Mouse (Mus musculus): ENCODE results near the gene Jsrp1.

Gene Jsrp1

DNA sequence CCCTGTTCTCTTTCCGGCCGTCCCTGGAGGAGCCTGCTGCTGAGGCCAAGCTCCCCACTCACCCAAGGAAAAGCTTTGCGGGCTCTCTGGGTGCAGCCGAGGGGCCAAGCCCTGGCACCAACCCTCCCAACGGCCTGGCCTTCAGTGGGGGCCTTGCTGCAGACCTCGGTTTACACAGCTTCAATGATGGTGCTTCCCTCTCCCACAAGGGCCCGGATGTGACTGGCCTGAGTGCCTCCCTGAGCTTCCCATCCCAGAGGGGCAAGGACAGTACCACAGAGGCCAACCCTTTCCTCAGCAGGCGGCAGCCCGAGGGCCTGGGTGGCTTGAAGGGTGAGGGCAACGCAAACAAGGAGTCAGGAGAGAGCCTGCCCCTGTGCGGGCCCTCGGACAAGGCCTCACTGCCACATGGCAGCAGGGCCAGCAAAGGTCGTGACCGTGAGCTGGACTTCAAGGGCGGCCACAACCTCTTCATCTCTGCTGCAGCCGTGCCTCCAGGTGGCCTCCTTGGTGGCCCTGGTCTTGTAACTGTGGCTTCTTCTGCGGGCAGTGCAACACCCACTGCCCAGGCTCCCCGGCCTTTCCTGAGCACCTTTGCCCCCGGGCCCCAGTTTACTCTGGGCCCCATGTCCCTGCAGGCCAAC lies 22.4 kb downstream of the Jsrp1 start:
- DNase-seq, result no peak

DNA sequence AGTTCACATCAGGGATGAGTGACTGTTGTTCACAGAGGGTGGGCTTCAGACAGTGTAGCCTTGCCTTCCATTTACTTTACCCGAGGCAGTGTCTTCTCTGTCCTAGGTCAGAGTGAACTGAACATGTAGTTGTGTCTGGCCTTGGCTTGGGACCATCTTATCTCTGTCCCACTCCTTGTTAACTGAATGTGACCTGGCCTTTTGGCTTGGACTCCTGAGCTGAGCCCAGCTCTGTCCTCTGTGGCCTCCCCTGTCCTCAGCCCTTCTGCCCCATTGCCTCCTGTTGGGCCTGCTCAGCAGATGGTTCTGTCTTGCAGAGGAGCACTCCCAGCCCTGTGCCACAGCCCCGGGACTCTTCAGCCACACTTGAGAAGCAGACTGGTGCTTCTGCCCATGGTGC lies 25.8 kb downstream of the Jsrp1 start:
- no peak for DNase-seq

DNA sequence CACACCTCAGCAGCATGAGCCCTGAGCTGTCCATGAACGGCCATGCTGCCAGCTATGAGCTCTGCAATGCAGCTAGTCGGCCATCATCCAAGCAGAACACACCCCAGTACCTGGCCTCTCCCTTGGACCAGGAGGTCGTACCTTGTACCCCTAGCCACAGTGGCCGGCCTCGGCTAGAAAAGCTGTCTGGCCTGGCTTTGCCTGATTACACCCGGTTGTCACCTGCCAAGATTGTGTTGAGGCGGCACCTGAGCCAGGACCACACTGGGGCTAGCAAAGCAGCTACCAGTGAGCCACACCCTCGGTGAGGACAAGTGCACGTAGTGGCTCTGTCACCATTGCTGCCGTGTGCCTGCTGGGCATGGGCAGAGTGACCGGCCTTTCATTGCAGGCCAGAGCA lies 27.3 kb downstream of the Jsrp1 start:
- no peak for DNase-seq

DNA sequence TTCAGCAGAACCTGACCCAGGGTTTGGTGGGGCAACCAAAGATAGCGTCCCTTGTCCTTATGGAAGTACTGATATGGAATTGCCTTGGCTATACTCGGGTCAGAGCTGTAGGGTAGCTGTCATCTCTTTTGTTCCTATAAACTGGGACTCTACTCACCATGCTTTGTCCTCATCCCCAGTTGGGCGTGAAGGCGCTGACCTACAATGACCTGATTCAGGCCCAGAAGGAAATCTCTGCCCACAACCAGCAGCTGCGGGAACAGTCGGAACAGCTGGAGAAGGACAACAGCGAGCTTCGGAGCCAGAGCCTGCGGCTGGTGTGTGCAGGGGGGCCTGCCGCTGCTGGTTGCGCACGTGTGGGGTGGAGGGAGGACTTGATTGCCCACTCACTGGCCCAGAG lies 28.4 kb downstream of the Jsrp1 start:
- DNase-seq, result no peak

DNA sequence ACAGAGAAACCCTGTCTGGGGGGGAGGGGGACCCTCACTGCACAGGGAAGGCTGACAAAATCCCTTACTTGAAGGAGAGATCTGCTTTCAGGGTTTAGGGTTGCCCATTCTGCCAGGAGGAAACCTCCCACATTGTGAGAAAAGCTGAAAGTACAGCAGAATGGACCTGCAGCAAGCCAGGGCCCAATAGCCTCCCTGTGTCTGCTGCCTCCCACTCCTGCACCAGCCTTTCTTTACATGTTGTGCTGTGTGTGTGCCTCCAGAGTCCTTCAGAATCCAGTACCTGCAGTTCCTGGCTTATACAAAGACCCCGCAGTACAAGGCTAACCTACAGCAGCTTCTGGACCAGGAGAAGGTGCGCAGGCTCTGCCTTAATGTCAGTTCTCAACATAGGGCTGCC lies 29.0 kb downstream of the Jsrp1 start:
- peak; percentile 55 for DNase-seq

DNA sequence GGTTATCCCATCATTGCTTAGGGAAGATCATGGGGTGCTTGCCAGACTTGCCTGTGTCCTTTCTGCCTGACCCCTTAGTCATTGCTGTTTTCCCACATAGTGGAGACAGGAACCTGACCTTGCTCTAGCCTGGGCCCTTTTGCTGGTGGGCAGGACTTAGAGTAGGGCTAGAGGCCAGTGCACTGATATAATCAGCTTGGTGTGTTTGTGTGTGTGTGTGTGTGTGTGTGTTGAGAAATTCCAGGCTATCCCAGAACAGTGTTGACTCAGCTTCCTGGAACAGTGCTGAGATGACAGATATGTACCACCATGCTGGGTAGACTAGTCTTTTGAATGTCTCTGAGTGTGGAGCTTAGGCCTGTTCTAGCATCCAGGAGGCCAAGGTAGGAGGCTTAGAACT lies 33.7 kb downstream of the Jsrp1 start:
- no peak for DNase-seq

DNA sequence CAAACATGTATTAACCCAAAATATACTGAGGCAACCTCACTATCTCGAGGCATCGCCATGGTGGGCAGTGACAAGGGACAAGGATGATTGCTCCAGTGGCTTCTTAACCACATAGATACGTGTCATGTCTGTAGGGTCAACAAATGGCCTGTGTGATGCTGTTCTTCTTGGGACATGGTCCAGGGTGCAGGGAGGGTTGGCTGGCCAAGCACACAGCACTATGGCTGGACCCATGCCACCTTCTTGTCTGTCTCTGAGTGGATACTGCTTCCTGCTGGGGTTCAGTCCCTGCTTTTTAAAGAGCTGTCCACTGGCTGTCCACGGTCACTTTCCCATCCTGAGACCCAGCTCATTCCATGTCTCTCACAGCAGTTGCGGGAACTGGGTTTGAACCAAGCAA lies 36.2 kb downstream of the Jsrp1 start:
- no peak for DNase-seq

DNA sequence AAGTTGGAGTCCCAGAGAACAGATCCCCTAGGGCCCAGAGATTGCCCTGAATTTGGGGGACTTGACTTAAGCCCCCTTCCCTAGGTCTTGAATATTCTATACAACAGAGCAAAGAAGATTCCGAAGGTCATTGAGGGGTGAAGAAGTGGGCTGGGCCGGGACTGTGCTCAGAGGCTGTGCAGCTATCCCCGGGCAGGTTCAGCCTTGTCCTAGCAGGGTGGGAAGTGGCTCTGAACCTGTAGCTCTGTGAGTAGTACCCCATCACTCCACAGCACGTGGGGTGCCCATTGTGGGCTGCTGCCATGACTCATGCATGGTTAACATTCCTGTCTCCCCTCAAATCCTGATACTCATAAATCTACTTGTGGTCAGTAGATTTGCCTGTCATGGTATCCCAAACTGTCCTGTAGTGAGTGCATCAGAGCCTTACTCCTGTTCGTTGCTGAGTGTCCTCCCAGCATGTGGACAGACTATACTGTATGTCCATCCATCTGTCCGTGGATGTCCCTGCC lies 36.9 kb downstream of the Jsrp1 start:
- DNase-seq, result no peak

DNA sequence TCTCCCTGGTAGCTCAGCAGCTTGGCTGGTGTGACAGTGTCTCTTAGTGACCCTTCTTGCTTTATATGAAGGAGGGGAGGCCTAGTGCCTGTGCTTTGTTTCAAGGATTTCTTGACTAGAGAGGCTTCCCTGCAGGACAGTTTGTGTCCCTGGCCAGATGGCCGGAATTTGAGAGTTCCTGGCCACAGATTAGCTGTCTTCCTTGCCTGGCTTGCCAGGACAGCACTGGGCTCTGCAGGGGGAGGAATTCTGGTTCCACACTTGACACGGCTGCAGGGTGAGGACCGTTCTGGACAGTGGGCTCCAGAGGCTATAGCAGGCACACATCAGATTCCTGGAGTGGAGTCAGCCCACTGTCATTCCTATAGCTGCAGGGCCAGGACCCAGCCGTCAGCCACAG lies 37.6 kb downstream of the Jsrp1 start:
- DNase-seq, result no peak

DNA sequence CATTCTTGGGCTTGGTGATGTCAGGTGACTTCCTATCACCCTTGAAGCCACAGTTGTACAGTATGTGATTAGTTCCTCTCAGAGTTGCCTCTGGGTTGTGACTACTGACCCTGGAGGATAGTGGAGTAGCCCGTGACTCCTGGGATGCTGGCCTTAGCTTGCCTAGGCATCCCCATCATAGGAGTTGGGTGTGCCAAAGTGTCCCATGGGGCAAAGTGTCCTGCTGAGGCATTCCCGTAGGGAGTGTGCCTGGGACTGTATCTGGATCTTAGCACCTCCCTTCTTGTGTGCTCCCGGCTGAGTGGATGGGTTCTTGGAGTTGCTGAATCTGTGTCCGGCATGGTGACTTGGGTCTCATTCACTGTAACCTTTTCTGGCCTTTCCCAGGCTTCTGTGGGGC lies 38.3 kb downstream of the Jsrp1 start:
- no peak for DNase-seq

DNA sequence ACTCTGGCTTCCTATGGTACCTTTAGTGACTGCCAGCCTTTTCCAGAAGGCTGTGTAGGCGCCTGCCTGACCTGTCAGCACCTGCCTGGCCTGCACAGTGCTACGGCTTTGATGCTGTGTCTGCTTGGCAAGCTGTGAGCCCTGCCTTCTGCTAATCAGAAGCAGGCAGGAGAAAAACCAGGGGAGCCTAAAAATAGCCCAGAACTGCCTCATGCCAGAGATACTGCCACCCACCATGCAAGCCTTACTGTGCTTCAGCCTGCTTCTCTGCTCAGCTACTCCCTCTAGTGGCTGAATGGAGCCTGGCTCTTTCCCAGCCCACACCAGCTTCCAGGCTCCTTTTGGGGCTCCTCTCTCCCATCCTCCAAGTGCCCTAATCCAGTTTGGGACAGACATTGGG lies 38.7 kb downstream of the Jsrp1 start:
- peak; percentile 93 for DNase-seq

DNA sequence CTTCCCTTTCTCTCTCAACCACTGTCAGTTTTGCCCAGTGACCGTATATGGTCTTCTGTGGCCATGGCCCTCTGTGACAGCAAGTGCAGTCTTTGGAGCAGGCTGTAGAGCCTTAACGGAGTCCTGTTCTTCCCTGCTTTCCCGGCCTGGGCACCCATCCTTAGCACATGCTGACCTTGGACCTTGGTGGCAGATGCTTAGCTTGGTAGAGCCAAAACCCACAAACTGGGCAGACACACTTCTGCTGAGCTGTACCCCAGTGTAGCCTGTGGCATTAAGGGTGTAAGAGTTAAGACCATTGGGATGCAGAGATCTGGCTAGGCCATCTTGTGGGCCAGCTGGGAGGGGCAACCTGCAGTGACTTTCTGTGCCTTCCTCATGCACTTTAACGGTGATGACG lies 39.5 kb downstream of the Jsrp1 start:
- no peak for DNase-seq

DNA sequence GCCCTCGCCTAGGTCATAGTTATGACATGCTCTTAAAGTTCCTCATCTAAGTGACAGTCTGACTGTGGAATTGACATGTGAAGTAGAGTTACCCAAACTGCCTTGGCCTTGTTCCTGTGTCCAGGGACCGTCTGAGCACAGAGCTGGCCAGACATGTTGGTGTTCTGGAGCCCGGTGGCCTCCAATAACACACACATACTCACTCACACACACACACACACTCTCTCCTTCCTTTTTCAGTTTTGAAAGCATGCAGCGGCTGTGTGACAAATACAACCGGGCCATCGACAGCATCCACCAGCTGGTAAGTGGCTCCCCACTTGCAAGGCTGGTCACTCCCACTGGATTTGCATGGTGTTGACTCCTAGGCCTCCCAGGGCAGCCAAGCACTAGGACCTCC lies 44.9 kb downstream of the Jsrp1 start:
- no peak for DNase-seq

DNA sequence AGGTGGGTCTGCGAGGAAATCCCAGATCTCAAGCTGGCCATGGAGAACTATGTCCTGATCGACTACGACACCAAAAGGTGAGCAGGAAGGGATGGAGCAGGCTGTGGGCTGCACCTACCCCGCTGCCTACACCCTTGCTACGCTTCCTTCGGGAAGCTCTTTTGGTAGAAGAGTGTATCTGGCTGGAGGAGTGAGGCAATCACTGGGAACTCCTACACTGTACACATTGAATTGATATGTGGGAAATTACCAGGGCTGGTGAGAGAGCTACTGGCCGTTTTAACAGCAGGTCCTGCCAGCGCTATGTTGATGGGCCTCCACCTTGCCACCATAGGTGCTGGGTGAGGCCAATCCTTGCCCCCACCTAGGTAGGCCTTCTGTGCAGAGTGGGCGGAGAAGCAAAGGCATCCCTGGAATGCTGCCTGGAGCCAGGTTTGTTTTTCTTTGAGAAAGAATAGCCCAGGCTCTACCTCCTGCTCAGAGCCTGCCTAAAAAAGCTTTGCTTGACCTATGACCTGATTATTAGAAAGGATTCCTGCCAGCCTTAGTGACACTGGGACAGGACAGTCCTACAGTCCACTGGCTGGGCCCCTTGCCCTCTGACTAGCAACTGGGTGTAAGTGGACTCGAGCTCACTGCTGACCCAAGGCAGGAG lies 47.0 kb downstream of the Jsrp1 start:
- DNase-seq, result peak; percentile 30

DNA sequence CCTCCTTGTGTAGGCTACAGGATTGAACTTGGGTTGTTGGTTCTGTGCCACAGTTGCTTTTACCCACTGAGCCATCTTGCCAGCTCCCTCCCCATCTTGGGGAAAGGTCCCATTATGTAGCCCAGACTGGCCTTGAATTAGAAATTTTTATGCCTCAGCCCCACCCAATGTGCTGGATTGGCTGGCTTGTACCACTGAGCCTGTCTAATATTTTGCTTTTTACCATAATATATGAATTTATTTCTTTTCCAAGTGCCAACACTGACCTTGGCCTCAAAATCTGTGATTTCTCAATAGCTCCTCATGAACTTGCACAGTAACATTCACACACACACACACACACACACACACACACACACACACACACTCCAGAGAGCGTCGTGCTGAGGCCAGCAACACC lies 47.6 kb downstream of the Jsrp1 start:
- DNase-seq, result no peak

DNA sequence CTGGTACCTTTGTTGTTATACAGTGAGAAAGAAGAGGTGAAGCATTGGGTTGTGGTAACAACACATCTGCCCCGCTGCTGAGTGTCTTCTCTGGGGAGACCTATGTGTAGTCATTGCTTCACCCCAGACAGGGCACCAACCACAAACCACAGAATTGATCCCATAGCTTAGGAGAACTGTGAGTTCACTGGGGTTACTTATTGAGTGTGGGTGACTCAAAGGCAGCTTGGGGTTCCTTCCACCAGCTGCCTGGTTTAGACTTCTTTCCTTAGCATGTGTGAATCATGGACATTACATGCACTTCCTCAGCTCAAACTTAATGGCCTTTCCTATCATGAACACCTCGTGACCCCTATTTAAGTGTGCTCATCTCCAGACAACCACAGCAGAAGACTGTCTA lies 49.8 kb downstream of the Jsrp1 start:
- DNase-seq, result no peak

DNA sequence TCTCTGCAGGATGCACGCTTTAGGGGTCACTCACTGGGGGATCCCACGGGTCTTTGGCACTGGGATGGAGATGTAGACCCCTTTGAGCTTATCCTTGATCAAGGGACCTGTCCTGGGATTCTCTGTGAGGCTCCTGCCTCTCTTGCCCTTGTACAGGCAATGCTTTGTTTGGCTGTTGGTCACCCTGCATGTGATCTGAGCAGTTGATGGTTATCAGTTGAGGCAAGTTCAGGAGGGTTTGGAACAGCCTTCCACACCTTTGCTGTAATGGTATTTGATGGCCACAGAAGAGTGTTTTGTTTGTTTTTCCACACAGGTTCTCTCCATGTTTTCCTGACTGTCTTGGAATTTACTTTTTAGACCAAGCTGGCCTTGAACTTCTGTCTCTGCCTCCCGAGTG lies 51.5 kb downstream of the Jsrp1 start:
- no peak for DNase-seq

DNA sequence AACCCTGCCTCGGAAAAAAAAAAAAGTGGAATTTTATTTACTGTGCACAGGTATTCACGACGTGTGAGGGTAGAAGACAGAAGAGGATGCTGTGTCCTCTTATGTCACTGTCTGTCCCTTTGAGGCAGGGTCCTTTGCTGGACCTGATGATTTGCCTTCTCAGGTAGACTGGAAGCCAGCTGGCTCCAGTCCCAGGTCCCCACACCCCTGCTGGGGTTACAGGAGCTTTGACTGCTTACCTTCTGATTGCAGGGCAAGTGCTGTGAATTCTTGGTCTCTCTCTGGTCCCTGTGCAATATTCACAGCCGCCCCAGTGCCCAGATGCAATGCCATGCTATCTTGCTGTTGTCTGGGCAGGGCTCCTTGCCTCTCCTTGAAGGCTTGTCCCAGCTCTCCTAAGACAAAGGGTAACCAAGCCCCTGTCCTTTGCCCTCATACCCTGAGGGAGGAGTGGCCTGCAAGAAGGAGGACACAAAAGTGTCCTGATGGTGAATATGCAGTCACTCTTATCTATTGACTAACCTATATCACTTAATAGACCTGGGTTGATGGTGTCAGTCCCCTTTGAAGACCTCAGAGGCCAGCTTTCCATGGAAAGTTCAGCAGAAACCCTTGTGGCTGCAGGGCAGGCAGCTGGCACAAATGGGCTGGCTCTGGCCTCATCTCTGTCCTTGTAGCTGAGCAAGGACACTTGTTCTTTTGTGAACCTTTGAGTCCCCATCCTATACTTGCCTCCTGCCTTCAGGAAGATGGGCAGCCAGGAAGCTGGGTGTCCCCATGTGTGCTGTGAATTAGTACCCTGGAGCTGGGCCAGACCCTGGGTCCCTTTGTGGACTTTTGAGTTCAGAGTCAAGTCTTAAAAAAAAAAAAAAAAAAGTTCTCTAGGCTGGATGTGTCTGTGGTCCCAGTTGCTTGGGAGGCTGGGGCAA lies 52.4 kb downstream of the Jsrp1 start:
- no peak for DNase-seq

DNA sequence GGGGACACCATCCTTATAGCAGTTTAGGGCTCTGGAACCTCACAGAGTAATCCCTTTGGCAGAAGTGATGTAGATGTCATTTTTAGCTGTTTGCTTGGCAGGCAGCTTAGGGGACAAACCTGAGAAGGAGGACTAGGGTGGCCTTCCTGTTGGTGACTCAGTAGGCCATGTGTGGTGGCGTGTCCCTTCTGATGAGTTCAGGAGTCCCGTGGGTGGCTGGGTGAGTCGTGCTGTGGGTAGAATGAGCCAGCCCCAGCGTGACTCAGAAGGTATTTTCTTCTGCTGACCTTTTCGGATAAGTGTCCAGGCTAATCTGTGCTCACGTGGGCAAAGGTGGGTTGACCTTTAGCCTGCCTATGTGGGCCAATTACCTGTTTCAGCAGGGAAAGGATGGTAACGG lies 54.6 kb downstream of the Jsrp1 start:
- DNase-seq, result peak; percentile 64
